Mouse (Mus musculus): ENCODE results near the gene Gm17622. TPM values are rescaled to one million over a fixed set of nuclear protein-coding genes. Genes with fewer than 3 reads are reported as not detected.

The Gm17622 gene
- total and polyA plus RNA-seq, 3 experiments: not detected

DNA sequence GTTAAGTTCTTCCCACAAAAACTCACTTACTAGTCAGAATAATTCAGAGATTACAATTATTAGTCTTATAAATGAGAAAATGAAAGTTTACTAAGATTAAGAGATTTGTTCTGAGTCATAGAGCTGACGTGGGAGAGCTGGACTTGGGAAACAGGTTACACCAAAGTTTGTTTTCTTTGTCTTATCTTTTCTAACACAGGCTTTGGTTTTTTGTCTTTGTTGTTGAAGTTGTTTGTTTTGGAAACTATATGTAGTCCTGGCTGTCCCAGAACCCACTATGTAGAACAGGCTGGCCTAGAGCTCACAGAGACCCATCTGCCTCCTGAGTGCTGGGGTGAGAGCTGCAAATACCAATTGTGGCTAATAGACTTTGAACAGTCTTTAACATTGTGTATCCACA, 20.7 kb downstream of the Gm17622 start:
- DNase-seq: no peak

DNA sequence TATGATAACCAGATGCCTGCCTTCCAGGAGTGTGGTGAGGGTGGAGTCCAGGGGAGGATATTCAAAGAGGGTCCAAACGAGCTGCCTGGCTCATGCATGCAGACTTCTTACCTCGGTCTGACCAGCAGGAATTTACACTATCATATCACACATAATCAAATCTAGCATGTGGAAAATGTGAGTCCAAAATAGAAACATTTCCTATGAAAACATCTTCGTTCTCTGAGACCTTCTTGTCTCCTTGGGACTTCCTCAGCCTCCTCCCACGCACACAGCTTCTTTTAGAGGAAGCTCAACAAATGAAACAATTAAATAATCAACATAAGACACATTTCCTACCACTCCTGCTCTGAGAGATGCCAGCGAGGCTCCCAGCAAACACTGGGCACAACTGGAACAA, 21.4 kb downstream of the Gm17622 start:
- no peak for DNase-seq

DNA sequence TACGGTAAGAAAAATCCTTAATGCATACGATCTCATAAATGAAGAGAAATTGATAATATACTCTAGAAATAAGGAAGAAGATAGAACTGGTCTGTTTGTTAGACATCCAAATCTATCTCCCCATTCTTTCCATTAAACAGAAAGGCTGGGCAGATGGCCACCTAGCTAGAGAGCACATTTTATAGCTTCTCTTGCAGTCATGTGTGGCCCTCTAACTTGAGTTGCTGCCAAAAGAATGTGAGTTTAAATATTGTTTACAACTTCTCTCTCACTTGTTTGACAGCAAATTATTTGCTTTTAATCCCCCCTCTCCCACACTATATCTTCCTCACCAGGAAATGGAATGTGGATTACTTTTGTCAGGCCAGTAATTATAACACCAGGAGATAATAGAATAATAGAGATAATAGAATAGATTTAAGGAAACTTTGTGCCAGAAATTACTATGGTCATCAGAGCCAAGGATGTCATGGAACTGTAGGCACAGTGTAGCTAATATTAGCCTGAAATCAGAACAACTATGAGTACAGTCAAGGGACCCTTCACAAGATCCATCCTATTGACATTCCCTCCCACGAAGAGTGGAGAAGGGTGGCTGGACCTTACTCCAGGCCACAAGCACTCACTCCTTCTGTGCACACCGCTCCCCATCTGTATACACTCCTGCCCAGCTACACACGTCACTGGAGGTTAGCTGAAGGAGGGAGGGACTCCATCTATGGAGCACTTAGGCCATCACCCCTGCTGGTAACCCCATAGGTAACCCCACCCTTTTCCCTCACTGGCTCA, 23.8 kb downstream of the Gm17622 start:
- DNase-seq: no peak

DNA sequence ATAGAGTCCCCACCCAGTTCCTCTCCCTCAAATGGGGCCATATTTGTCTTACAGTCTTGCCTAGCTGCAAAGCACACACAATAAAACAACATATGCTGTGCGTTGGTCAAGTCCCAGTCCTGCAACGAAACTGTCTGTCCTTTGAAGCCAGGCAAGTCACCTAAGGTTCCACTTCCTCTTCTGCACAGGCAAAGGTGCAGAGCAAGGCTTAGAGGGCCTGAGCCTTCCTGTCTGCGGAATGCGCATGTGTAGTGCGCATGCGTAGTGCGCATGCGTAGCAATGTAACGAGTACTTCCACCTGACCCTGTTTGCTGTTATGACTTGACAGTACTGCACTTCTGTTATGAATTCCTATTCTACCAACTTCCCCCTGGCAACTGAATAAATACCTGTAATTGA, 25.7 kb downstream of the Gm17622 start:
- no peak for DNase-seq

DNA sequence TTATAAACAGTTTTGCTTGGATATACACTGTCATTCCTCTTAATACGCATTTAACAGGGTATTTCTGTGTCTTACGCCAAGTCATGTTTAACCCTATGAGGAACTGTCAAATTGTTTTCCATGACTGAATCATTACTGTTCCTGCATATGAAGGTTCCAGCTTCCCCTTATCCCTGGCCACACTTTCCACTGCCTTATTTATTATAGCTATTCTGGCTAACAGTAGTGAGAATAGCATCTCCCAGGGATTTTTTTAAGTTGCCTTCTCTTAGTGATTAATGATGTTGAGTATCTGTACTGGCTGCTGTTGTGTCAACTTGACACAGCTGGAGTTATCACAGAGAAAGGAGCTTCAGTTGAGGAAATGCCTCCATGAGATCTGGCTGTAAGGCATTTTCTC, 26.8 kb downstream of the Gm17622 start:
- no peak for DNase-seq

DNA sequence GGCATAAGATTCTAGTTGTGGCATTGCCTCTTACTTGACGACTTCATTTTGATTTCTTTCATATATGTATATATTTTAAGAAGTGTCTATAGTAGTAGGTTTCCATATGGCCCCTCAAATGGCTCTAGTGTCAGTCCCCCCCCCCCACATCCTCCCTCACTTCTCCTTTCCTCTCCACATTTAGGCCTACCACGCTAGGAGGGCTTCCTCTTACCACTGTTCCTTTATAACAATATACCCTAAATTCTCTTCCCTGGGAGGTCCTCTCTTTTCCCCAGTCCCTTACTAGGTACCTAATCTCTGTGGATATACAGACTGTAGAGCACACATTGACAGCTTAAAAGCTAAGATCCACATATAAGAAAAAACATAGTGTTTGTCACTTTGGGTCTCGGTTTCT, 30.8 kb downstream of the Gm17622 start:
- no peak for DNase-seq

DNA sequence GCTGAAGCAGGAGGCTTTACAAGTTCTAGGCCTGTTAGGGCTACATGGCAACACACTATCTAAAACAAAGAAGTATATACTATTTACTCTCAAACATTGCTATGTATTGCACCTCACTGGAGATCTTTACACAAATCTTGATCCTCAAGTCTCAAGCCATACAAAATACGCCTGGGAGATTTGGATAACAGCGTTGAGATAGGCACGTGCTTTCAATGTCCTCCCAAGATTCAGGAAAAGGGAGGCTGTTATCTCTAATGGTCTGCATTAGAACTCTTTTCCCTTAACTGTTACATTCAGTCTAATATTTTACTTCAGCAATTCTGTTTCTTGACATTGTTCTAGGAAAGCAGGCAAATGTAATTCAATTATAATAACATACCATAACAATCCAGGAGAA, 36.5 kb downstream of the Gm17622 start:
- DNase-seq: no peak

DNA sequence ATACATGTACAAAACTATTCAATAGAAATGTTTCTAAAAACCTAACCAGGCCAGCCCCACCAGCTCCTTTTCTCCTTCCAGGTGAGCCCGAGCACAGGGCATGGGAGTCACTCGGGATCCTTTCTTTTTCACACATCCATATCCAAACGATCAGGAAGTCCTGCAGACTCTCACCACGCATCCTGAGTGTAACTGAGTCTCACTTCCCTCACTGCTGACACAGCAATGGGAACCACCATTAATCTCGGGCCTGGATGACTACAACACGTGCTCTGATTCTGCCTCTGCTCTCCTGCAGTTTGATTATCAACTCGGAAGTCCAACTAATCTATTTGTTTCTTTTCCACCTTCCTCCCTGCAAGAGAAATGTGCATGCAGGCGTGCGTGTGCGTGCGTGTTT, 37.3 kb downstream of the Gm17622 start:
- no peak for DNase-seq

DNA sequence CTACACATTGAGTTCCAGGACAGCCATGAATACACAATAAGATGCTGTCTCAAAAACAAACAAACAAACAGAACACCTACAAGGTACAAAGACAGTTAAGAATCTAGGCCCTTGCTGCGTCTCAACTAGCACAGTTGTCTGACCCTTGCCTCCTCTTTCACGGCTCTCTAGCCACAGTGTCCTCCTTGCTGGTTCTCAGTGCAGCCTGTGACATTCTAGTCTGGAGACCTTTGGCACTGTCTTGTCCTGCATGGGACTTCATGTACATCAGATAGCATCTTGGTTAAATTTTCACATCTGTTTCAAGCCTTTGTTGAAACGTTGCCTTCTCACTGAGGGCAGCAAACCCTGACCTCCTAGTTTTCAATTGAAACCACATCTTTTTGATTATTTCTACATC, 38.2 kb downstream of the Gm17622 start:
- no peak for DNase-seq

DNA sequence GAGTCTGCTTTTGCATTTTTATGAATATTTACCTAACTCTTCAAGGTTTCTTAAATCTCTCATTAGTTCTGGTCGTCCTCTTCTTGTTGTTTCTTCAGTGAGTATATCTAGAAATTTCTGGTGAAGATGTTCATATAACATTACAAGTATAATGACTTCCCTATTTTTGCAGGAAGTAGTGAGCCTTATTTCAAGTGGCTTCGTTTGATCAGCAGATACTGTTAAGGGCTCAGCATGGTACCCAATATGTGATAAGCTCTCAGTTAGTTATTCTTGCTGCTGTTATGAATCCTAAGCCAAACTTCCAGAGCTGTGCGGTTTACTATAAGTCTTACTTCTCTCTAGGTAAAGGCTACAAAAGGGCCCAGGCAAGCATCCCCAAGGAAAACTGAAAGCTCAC, 39.0 kb downstream of the Gm17622 start:
- no peak for DNase-seq

DNA sequence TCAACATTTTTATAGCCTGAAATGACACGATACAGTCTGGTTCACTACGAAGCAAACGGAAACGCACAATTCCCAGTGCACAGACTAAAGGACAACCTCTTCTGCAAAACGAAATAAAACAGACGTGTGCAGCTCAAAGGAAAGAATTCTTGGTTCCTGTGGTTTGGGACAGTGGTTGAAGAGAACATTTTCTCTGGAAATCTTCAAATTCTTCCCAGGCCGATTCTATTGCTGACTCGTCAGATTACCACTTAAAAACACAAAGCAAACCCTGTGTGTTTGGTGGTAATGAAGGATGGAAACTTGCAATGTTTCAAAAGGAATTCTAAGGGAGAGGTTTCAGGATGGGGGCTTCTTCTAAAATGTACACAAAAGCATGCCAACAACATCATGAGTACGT, 39.5 kb downstream of the Gm17622 start:
- DNase-seq: no peak

DNA sequence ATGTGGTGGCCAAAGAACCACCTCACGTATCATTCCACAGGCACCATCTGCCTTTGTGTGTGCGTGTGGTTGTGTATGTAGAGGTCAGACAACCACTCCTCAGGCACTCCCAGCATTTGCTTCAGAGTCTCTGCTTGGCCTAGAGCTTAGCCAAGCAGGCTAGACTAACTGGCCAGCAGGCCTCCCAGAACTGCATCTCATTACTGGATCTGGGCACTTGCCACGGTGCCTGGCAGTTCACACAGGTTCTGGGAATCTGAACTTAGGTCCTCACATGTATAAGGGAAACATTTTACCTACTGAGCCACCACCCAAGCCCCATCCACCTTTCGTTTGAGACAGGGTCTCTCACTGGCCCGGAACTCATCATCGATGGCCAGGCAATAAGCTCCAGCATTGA, 41.6 kb downstream of the Gm17622 start:
- no peak for DNase-seq

DNA sequence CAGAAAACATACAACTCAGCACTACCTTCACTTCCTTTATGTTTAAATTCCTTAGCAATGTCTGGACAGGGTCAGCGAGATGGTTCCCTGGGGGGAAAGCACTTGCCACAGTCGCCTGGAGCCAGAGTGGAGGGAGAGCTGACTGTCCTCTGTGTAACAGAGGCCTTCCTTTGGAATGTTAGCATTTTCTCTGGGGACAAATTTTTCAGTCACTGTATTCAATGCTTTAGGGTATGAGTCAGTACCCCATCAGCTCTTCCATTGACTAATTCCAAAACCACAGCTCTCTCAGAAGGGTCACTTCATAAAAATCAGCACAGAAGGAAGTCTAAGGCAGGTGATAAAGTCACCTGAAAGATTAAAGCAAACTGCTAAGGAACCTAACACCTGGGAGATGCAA, 43.2 kb downstream of the Gm17622 start:
- DNase-seq: no peak

DNA sequence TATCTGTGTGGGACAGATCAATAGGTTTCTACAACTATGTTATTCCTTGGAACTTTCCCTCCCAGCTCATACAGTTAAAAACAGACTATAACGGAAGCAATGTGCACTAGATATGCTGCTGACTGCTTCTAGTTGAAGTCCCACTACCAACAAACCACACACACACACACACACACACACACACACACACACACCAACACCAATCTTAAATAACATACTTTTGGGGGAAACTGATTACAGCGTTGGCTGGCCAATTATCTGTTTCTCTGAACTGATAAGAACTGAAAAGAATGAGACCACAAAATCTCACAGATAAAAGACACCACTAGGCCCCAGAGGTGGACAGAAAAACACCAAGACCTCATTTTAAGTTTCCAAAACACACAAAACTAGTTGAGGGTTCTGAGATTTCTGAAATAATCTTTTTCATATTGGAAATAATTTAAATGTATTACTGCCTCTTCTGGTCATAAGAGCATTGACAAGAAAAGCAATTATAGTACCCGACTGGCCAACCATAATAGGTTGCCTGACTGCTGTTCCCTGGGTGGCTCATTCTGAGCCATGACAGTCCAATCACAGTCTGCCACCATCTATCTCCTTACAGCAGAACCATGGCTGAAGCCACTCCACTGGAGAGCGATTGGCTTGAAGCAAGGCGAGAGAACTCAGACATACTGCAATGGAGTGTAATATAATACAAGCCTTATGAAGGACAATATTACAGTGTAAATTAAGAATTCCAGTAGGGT, 46.5 kb downstream of the Gm17622 start:
- no peak for DNase-seq

DNA sequence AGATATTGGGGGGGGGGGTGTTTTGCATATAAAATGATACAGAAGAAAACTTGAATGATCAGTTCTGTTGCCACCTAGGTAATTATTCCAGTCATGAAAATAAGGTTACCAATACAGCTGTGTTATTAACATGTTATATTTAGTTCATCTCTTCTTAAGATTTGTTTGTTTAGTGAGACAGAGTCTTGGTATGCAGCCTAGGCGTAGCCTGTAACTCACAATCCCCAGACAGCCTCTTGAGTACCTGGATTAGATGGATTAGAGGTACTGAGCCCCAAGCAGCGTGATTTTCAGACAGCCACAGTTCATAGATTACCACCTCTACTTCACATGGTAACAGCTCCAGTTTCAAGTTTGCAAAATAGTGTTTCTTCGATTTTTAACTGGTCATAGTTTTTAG, 47.6 kb downstream of the Gm17622 start:
- no peak for DNase-seq

Other genes starting within 250 kb of the Gm17622 start
- gene Poc5, start 102.4 kb upstream of the Gm17622 start, total RNA-seq (2021): 10 to 100 TPM; 10.2 to 15.5 TPM
- gene Poc5, start 102.4 kb upstream of the Gm17622 start, polyA plus RNA-seq (2012; rRNA removed): 3.0 and 3.6 TPM in 2 replicates
- gene Ankdd1b, start 19.5 kb upstream of the Gm17622 start, total RNA-seq (2021): under 1 TPM; 0.52 to 0.81 TPM
- 0.37 and 0.92 TPM in 2 replicates for gene Ankdd1b, start 19.5 kb upstream of the Gm17622 start, polyA plus RNA-seq (2012; rRNA removed)
- 10 to 100 TPM; 21.8 to 28.5 TPM for gene Polk, start 51.8 kb downstream of the Gm17622 start, total RNA-seq (2021)
- 2.4 and 2.8 TPM in 2 replicates for gene Polk, start 51.8 kb downstream of the Gm17622 start, polyA plus RNA-seq (2012; rRNA removed)
- gene Col4a3bp, start 51.9 kb downstream of the Gm17622 start, total RNA-seq (2021): 10 to 100 TPM; 60.0 to 93.8 TPM
- 30.3 and 45.3 TPM in 2 replicates for gene Col4a3bp, start 51.9 kb downstream of the Gm17622 start, polyA plus RNA-seq (2012; rRNA removed)
- gene Hmgcr, start 180.2 kb downstream of the Gm17622 start, total RNA-seq (2021): 100 to 1,000 TPM in 1 of 2 experiments, 10 to 100 TPM in 1; 33.6 to 276 TPM
- 16.3 and 40.0 TPM in 2 replicates for gene Hmgcr, start 180.2 kb downstream of the Gm17622 start, polyA plus RNA-seq (2012; rRNA removed)